Mouse (Mus musculus) monocyte, adult 5-6 weeks (primary cell): ENCODE measurements around the gene Zbed6. TPM values are rescaled to one million over a fixed set of nuclear protein-coding genes. Genes with fewer than 3 reads are reported as not detected.
"Not testable (repeated sequence)": the region's sequence is repeated elsewhere in the genome, so short reads cannot be mapped to it uniquely, and the experiment has no call there.

Source experiments
- ATAC-seq: fragments of 153-309, 156-312 bp; replicated peaks from 2 replicates; pipeline ENCODE4 v1.8.0; 2017; ENCODE audit warnings: mild to moderate bottlenecking; ENCODE audit not compliant: low TSS enrichment, insufficient number of reproducible peaks, severe bottlenecking, poor library complexity, low FRiP score
- total RNA-seq: library from RNA; stranded (forward); fragments of 200-1000, 200-491, 200-594 nt; gene quantifications from 3 replicates; pipeline ENCODE4 v1.2.3, GENCODE M21; 2017

The Zbed6 gene
- total RNA-seq, 1 experiment from 2014 or later, result 15.3 TPM

GRCm38 (mm10) chr1:133665713-133666112, 5.0 kb upstream of the Zbed6 start:
- ATAC-seq, result not testable (repeated sequence)

GRCm38 (mm10) chr1:133664203-133664970, 3.7 kb upstream of the Zbed6 start:
- no peak for ATAC-seq

- ATAC-seq, result no peak
Measured at GRCm38 (mm10) chr1:133663427-133663826, 2.7 kb upstream of the Zbed6 start.

GRCm38 (mm10) chr1:133662941-133663340, 2.3 kb upstream of the Zbed6 start:
- ATAC-seq, result no peak

- peak; percentile 99 for ATAC-seq
Measured at GRCm38 (mm10) chr1:133661203-133661933, 683 bp upstream of the Zbed6 start, which contains the start of gene Gm38394. Gm38394 (minus strand) TSS chr1:133661318.

GRCm38 (mm10) chr1:133658878-133659277, 1.8 kb downstream of the Zbed6 start:
- ATAC-seq, result no peak

- ATAC-seq, result no peak
Measured at GRCm38 (mm10) chr1:133656811-133657210, 3.9 kb downstream of the Zbed6 start.

- ATAC-seq, result no peak
Measured at GRCm38 (mm10) chr1:133653033-133653432, 7.7 kb downstream of the Zbed6 start.

GRCm38 (mm10) chr1:133650288-133651055, 10.2 kb downstream of the Zbed6 start:
- no peak for ATAC-seq

GRCm38 (mm10) chr1:133645652-133646051, 15.0 kb downstream of the Zbed6 start:
- ATAC-seq, result no peak

GRCm38 (mm10) chr1:133641163-133641562, 19.5 kb downstream of the Zbed6 start:
- ATAC-seq, result no peak

GRCm38 (mm10) chr1:133638517-133638916, 22.2 kb downstream of the Zbed6 start:
- ATAC-seq, result no peak

- no peak for ATAC-seq
Measured at GRCm38 (mm10) chr1:133632168-133632567, 28.5 kb downstream of the Zbed6 start.

GRCm38 (mm10) chr1:133625052-133625451, 35.6 kb downstream of the Zbed6 start:
- ATAC-seq, result no peak

- no peak for ATAC-seq
Measured at GRCm38 (mm10) chr1:133618311-133618710, 42.4 kb downstream of the Zbed6 start.

GRCm38 (mm10) chr1:133617908-133618307, 42.8 kb downstream of the Zbed6 start:
- ATAC-seq, result no peak

- ATAC-seq, result peak; percentile 25; the same call in 1 of the 2 replicates
Measured at GRCm38 (mm10) chr1:133613817-133614216, 46.9 kb downstream of the Zbed6 start.

GRCm38 (mm10) chr1:133611436-133611835, 49.2 kb downstream of the Zbed6 start:
- ATAC-seq, result no peak

- no peak for ATAC-seq
Measured at GRCm38 (mm10) chr1:133610601-133611000, 50.1 kb downstream of the Zbed6 start.
